Comparison of ENCODE assay signal across 8 mouse cellular contexts in genomic region chr13:5603905-5604596, GRCm38 (mm10).
DNase-seq lines count a peak whose midpoint lies in the region; ATAC-seq and TF ChIP-seq lines count a peak whose summit lies in the region.

No protein-coding gene starts in this region.

- H3K4me3 ChIP-seq in layer of hippocampus, adult 2 months: no peak overlapping the region
- H3K4me3 ChIP-seq in lung, embryonic 15.5 days: no peak overlapping the region

- no peak overlapping the region for H3K9ac ChIP-seq in lung, embryonic 15.5 days

- no peak overlapping the region for H3K4me2 ChIP-seq in lung, embryonic 15.5 days

- no peaks in the 10 kb centered on the region for H3K27me3 ChIP-seq in lung, embryonic 15.5 days

- no peak for TF ChIP-seq CTCF in layer of hippocampus, adult 2 months (conservative IDR thresholded peaks at IDR 0.05)

- 38% methylated on average over 5 of the region's 5 CpGs for WGBS in lung, embryonic 15.5 days

- DNase-seq in layer of hippocampus, adult 2 months (ENCODE audit: low spot score in 2 of 2): no peak
- no peak for DNase-seq in layer of hippocampus, postnatal 25 days (ENCODE audit: extremely low spot score in 1 of 2, low spot score in 1 of 2)
- peak; percentile 80 for DNase-seq in adipocyte (ENCODE audit: low spot score)
- DNase-seq in heart, adult 9 months (ENCODE audit: low spot score in 2 of 2): peak; percentile 85 to 88
- DNase-seq in spleen, postnatal 4 days (ENCODE audit: low spot score in 2 of 2): no peak
- DNase-seq in cerebellum, postnatal 4 days (ENCODE audit: low spot score in 2 of 2): no peak
- no peak for DNase-seq in urinary bladder, postnatal 4 days (ENCODE audit: low spot score in 2 of 2)

- 0 out of 2 replicates have a peak overlapping the region, but pooled peaks have one; percentile 9 for H3K27ac ChIP-seq in layer of hippocampus, adult 2 months
- no peak overlapping the region for H3K27ac ChIP-seq in lung, embryonic 15.5 days

- peak; percentile 59; the same call in 1 of the 2 replicates for ATAC-seq in lung, embryonic 15.5 days (ENCODE audit: borderline replicate concordance, extremely low read depth, low FRiP score, low TSS enrichment)

- no peaks in the 10 kb centered on the region for H3K36me3 ChIP-seq in lung, embryonic 15.5 days

- no peaks in the 10 kb centered on the region; the same call in 1 of the 2 replicates for H3K4me1 ChIP-seq in lung, embryonic 15.5 days

- no peaks in the 10 kb centered on the region for H3K9me3 ChIP-seq in lung, embryonic 15.5 days

Comparison
In these comparisons a context has a peak if more than half of its experiments do, and no peak if none do; other contexts are left out.
1. DNase-seq: peak in adipocyte (single experiment) and heart, adult 9 months (2 of 2); none in layer of hippocampus, adult 2 months (0 of 2), layer of hippocampus, postnatal 25 days (0 of 2), spleen, postnatal 4 days (0 of 2), cerebellum, postnatal 4 days (0 of 2) and urinary bladder, postnatal 4 days (0 of 2).